Mouse (Mus musculus) MEL (cell line): ENCODE measurements around the gene Spag16. TPM values are rescaled to one million over a fixed set of nuclear protein-coding genes. Genes with fewer than 3 reads are reported as not detected.

ENCODE experiments used
- DNase-seq: peaks from one replicate; pipeline ENCODE4 v3.0.0; 2011; ENCODE audit warnings: low read depth, low spot score
- H3K27ac ChIP-seq: 2 replicates; pipeline ENCODE4 v1.5.1; 2012; ENCODE audit warnings: low read depth, mild to moderate bottlenecking, control low read depth, low read length, moderate library complexity; ENCODE audit not compliant: control insufficient read depth
- H3K27me3 ChIP-seq, 2 experiments: fragments of 150-350 bp in 1 of 2; sonication (generic) in 1 of 2; 2 replicates each; pipeline ENCODE4 v1.6.1; 2012; ENCODE audit warnings: low read length in 2 of 2, mild to moderate bottlenecking in 2 of 2, improper control_type of control experiment in 1 of 2, moderate library complexity in 1 of 2; ENCODE audit not compliant: insufficient read depth in 2 of 2, control insufficient read depth in 1 of 2
- H3K36me3 ChIP-seq, 2 experiments: 2 replicates each; pipeline ENCODE4 v1.6.1; 2012 to 2014; ENCODE audit warnings: low read length in 2 of 2, improper control_type of control experiment in 1 of 2, inconsistent platforms in 1 of 2, mild to moderate bottlenecking in 1 of 2; ENCODE audit not compliant: insufficient read depth in 2 of 2, control insufficient read depth in 1 of 2
- H3K4me1 ChIP-seq, 2 experiments: fragments of 150-350 bp in 1 of 2; sonication (generic) in 1 of 2; 2 replicates each; pipeline ENCODE4 v1.6.1; 2012; ENCODE audit warnings: low read length in 2 of 2, improper control_type of control experiment in 1 of 2, mild to moderate bottlenecking in 1 of 2; ENCODE audit not compliant: insufficient read depth in 2 of 2, control insufficient read depth in 1 of 2
- H3K4me3 ChIP-seq, 2 experiments: fragments of 150-350 bp in 1 of 2; sonication (generic) in 1 of 2; 2 replicates each; pipeline ENCODE4 v1.5.1; 2012; ENCODE audit warnings: low read depth in 2 of 2, low read length in 2 of 2, mild to moderate bottlenecking in 2 of 2, moderate library complexity in 2 of 2, control low read depth in 1 of 2, improper control_type of control experiment in 1 of 2; ENCODE audit not compliant: control insufficient read depth in 1 of 2, insufficient read depth in 1 of 2
- H3K79me2 ChIP-seq: 2 replicates; pipeline ENCODE4 v1.6.1; 2012; ENCODE audit warnings: mild to moderate bottlenecking, low read length, moderate library complexity; ENCODE audit not compliant: control insufficient read depth, poor library complexity, insufficient read depth
- H3K9ac ChIP-seq: 2 replicates; pipeline ENCODE4 v1.6.1; 2012; ENCODE audit warnings: low read depth, mild to moderate bottlenecking, control low read depth, low read length, moderate library complexity; ENCODE audit not compliant: control insufficient read depth, poor library complexity, severe bottlenecking
- H3K9me3 ChIP-seq: fragments of 150-350 bp; sonication (generic); replicated peaks from 2 replicates; pipeline ENCODE4 v1.6.1; 2012; ENCODE audit warnings: mild to moderate bottlenecking, low read length, improper control_type of control experiment, moderate library complexity; ENCODE audit not compliant: insufficient read depth
- BHLHE40 ChIP-seq: IDR thresholded peaks from 2 replicates; pipeline ENCODE4 v1.6.1; 2012; ENCODE audit warnings: low read depth, mild to moderate bottlenecking, inconsistent platforms, low read length, improper control_type of control experiment, borderline replicate concordance
- CHD1 ChIP-seq: IDR thresholded peaks from 2 replicates; pipeline ENCODE4 v1.6.1; 2012; ENCODE audit warnings: low read depth, mild to moderate bottlenecking, inconsistent platforms, low read length, improper control_type of control experiment
- CHD2 ChIP-seq: IDR thresholded peaks from 2 replicates; pipeline ENCODE4 v1.6.1; 2011; ENCODE audit warnings: low read length, improper control_type of control experiment
- EP300 ChIP-seq, 2 experiments: IDR thresholded peaks; 2 replicates each; pipeline ENCODE4 v1.6.1; 2011; ENCODE audit warnings: improper control_type of control experiment in 2 of 2, low read length in 2 of 2, low read depth in 1 of 2, mild to moderate bottlenecking in 1 of 2
- ETS1 ChIP-seq: IDR thresholded peaks from 2 replicates; pipeline ENCODE4 v1.6.1; 2012; ENCODE audit warnings: low read depth, mild to moderate bottlenecking, inconsistent platforms, low read length, improper control_type of control experiment, moderate library complexity
- GABPA ChIP-seq: IDR thresholded peaks from 2 replicates; pipeline ENCODE4 v1.6.1; 2012; ENCODE audit warnings: low read depth, mild to moderate bottlenecking, inconsistent platforms, low read length, improper control_type of control experiment, moderate library complexity
- GATA1 ChIP-seq: IDR thresholded peaks from 2 replicates; pipeline ENCODE4 v1.6.1; 2011; ENCODE audit warnings: low read depth, low read length, improper control_type of control experiment
- HCFC1 ChIP-seq: IDR thresholded peaks from 2 replicates; pipeline ENCODE4 v1.6.1; 2012; ENCODE audit warnings: low read depth, mild to moderate bottlenecking, inconsistent platforms, low read length, improper control_type of control experiment, moderate library complexity
- KAT2A ChIP-seq: conservative IDR thresholded peaks from 2 replicates; pipeline ENCODE4 v1.6.1; 2012; ENCODE audit warnings: low read depth, low read length, improper control_type of control experiment, inconsistent platforms
- MAZ ChIP-seq: IDR thresholded peaks from 2 replicates; pipeline ENCODE4 v1.6.1; 2012; ENCODE audit warnings: low read depth, mild to moderate bottlenecking, inconsistent platforms, low read length, improper control_type of control experiment
- MEF2A ChIP-seq: IDR thresholded peaks from 2 replicates; pipeline ENCODE4 v1.6.1; 2014; ENCODE audit warnings: low read depth, mild to moderate bottlenecking, inconsistent platforms, low read length, improper control_type of control experiment; ENCODE audit not compliant: poor library complexity, insufficient replicate concordance, severe bottlenecking; ENCODE audit errors: extremely low read depth
- MXI1 ChIP-seq: IDR thresholded peaks from 2 replicates; pipeline ENCODE4 v1.6.1; 2011; ENCODE audit warnings: mild to moderate bottlenecking, low read depth, low read length, improper control_type of control experiment
- MYC ChIP-seq: IDR thresholded peaks from 2 replicates; pipeline ENCODE4 v1.6.1; 2011; ENCODE audit warnings: low read depth, mild to moderate bottlenecking, low read length, improper control_type of control experiment, moderate library complexity
- NELFE ChIP-seq: IDR thresholded peaks from 2 replicates; pipeline ENCODE4 v1.6.1; 2011; ENCODE audit warnings: low read depth, low read length, improper control_type of control experiment
- POLR2A ChIP-seq, 2 experiments: IDR thresholded peaks; 2 replicates each; pipeline ENCODE4 v1.6.1; 2011 to 2012; ENCODE audit warnings: low read length in 2 of 2, mild to moderate bottlenecking in 2 of 2, control low read depth in 1 of 2, improper control_type of control experiment in 1 of 2, low read depth in 1 of 2, moderate library complexity in 1 of 2; ENCODE audit not compliant: control insufficient read depth in 1 of 2, insufficient read depth in 1 of 2, poor library complexity in 1 of 2
- RAD21 ChIP-seq: IDR thresholded peaks from 2 replicates; pipeline ENCODE4 v1.6.1; 2011; ENCODE audit warnings: mild to moderate bottlenecking, low read depth, low read length, improper control_type of control experiment
- RCOR1 ChIP-seq: IDR thresholded peaks from 2 replicates; pipeline ENCODE4 v1.6.1; 2012; ENCODE audit warnings: low read depth, mild to moderate bottlenecking, inconsistent platforms, low read length, improper control_type of control experiment
- SIN3A ChIP-seq: IDR thresholded peaks from 2 replicates; pipeline ENCODE4 v1.6.1; 2012; ENCODE audit warnings: low read length, improper control_type of control experiment, inconsistent platforms
- SMC3 ChIP-seq: IDR thresholded peaks from 2 replicates; pipeline ENCODE4 v1.6.1; 2011; ENCODE audit warnings: low read depth, low read length, improper control_type of control experiment
- TAL1 ChIP-seq: IDR thresholded peaks from 2 replicates; pipeline ENCODE4 v1.6.1; 2012; ENCODE audit warnings: mild to moderate bottlenecking, inconsistent platforms, low read length, moderate library complexity, mixed read lengths
- TBP ChIP-seq: IDR thresholded peaks from 2 replicates; pipeline ENCODE4 v1.8.0; 2011; ENCODE audit warnings: low read depth, low read length, improper control_type of control experiment
- UBTF ChIP-seq: IDR thresholded peaks from 2 replicates; pipeline ENCODE4 v1.6.1; 2012; ENCODE audit warnings: low read depth, mild to moderate bottlenecking, inconsistent platforms, low read length, improper control_type of control experiment, moderate library complexity, borderline replicate concordance; ENCODE audit not compliant: insufficient read depth
- USF1 ChIP-seq: IDR thresholded peaks from 2 replicates; pipeline ENCODE4 v1.6.1; 2014; ENCODE audit warnings: low read depth, mild to moderate bottlenecking, inconsistent platforms, low read length, improper control_type of control experiment, moderate library complexity
- ZKSCAN1 ChIP-seq: IDR thresholded peaks from 2 replicates; pipeline ENCODE4 v1.6.1; 2012; ENCODE audit warnings: low read depth, mild to moderate bottlenecking, inconsistent platforms, low read length, improper control_type of control experiment, moderate library complexity
- ZMIZ1 ChIP-seq: IDR thresholded peaks from 2 replicates; pipeline ENCODE4 v1.6.1; 2012; ENCODE audit warnings: low read depth, mild to moderate bottlenecking, inconsistent platforms, low read length, improper control_type of control experiment, moderate library complexity
- ZNF384 ChIP-seq: IDR thresholded peaks from 2 replicates; pipeline ENCODE4 v1.6.1; 2012; ENCODE audit warnings: low read depth, mild to moderate bottlenecking, inconsistent platforms, low read length, improper control_type of control experiment
- polyA plus RNA-seq, 2 experiments: library from polyadenylated mRNA; stranded (reverse) in 1 of 2; unstranded in 1 of 2; fragments of >175 nt in 1 of 2; fragments of >200 nt in 1 of 2; gene quantifications; 2 replicates each; pipeline versions ENCODE4 v1.2.1 to v1.2.4; 2012; ENCODE audit warnings: low replicate concordance in 2 of 2, low read depth in 1 of 2; ENCODE audit not compliant: insufficient read length in 2 of 2, insufficient read depth in 1 of 2, missing spikeins in 1 of 2
- total RNA-seq: library from RNA; depleted of rRNA; stranded (reverse); fragments of 300-350 nt; gene quantifications from 2 replicates; pipeline ENCODE4 v1.2.3, GENCODE M21; 2012

Gene Spag16
- total and polyA plus RNA-seq, 3 experiments, result not detected

GRCm38 (mm10) chr1:69956606-69957005, 129.8 kb downstream of the Spag16 start:
- DNase-seq, result no peak
- Histone ChIP-seq H3K4me1 (no peaks in the 10 kb centered on the region), H3K9ac (no peak overlapping the region), H3K36me3 (no peaks in the 10 kb centered on the region), H3K27ac (no peak overlapping the region), H3K27me3 (no peaks in the 10 kb centered on the region), H3K79me2 (no peaks in the 10 kb centered on the region), H3K9me3 (no peaks in the 10 kb centered on the region), H3K4me3 (no peak overlapping the region)
- TF ChIP-seq CHD2 (no peak), GABPA (no peak), ZKSCAN1 (no peak), MEF2A (no peak), ZNF384 (no peak), TBP (no peak), ETS1 (no peak), UBTF (no peak), RCOR1 (no peak), MYC (no peak), TAL1 (no peak), KAT2A (no peak), MAZ (no peak), GATA1 (no peak), RAD21 (no peak)

GRCm38 (mm10) chr1:69996874-69997273, 170.1 kb downstream of the Spag16 start:
- Histone ChIP-seq H3K9me3 (no peaks in the 10 kb centered on the region), H3K27ac (no peak overlapping the region), H3K4me1 (no peaks in the 10 kb centered on the region), H3K27me3 (no peaks in the 10 kb centered on the region), H3K4me3 (no peak overlapping the region), H3K36me3 (no peaks in the 10 kb centered on the region), H3K9ac (no peak overlapping the region), H3K79me2 (no peaks in the 10 kb centered on the region)
- TF ChIP-seq CHD1 (no peak), ZMIZ1 (no peak), CHD2 (no peak), NELFE (no peak), EP300 (IDR thresholded peaks at IDR 0.05; ENCODE audit: low read depth in 1 of 2, low read length in 2 of 2) (no peak), MXI1 (no peak), TAL1 (no peak), UBTF (no peak), HCFC1 (no peak), SMC3 (no peak), ETS1 (no peak), POLR2A (IDR thresholded peaks at IDR 0.05; ENCODE audit: control insufficient read depth in 1 of 2, insufficient read depth in 1 of 2, low read depth in 1 of 2, low read length in 2 of 2, poor library complexity in 1 of 2) (no peak), BHLHE40 (no peak), RAD21 (no peak), SIN3A (no peak), KAT2A (no peak), USF1 (no peak)
- no peak for DNase-seq
